Mouse (Mus musculus) B cell, adult 2 months (primary cell): ENCODE data around the gene Cemip2.

ENCODE experiments used
- DNase-seq, 2 experiments: peaks; one replicate each; pipeline ENCODE4 v3.0.0; 2022

Cemip2 gene

GRCm38 (mm10) chr19:21778147-21778917 is at the start of gene Cemip2:
Cemip2 (plus strand) TSS chr19:21778342.
- peak; percentile 96 for DNase-seq

GRCm38 (mm10) chr19:21728342-21728741 is 49.8 kb upstream of the Cemip2 start:
- no peak for DNase-seq

DNA sequence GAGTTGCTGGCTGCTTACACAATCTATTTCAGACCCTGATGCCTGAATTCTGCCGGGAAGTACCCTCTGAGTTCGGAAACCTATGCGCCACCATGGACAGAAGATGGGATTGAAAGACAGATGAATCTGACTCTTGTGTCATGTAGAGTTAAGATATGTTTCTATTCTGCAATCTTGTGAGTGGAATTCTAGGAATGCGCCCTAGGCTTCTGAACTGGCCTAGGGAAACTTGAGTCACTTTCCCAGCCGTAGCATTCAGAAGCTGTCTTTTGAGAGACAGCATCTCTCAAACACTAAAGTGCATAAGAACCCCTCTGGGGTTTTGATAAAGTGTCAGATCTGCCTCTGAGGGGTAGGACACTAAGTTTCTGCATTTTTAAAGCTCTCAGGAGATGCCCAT is 46.3 kb upstream of the Cemip2 start:
- no peak for DNase-seq

- no peak for DNase-seq
Observed at GRCm38 (mm10) chr19:21733176-21733575, 45.0 kb upstream of the Cemip2 start.

GRCm38 (mm10) chr19:21734112-21734511 is 44.0 kb upstream of the Cemip2 start:
- no peak for DNase-seq

- peak; percentile 68 to 69 for DNase-seq
Observed at GRCm38 (mm10) chr19:21737446-21737845, 40.7 kb upstream of the Cemip2 start.

GRCm38 (mm10) chr19:21737881-21738590 is 40.1 kb upstream of the Cemip2 start:
- peak; percentile 59 for DNase-seq

GRCm38 (mm10) chr19:21738591-21739280 is 39.4 kb upstream of the Cemip2 start:
- DNase-seq = no peak

DNA sequence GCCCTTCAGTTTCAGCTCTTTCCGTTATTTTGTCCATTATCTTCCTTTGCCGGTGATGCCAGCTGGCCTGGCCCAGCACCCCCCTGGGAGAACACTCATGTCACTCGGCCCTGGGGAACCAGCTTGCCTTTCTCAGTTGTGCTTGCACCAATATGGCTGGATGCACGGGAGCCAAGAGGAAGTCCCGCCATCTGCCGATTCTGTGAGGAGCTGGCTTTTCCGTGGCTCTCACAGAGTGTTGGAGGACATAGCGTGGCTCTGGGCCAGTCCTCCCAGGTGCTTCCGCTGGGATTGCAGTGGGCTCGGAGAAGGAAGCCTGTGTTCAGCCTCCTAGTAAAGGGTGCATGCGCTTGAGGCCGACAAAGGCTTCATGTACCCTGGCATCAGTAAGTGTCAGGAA is 36.0 kb upstream of the Cemip2 start:
- DNase-seq = no peak

DNA sequence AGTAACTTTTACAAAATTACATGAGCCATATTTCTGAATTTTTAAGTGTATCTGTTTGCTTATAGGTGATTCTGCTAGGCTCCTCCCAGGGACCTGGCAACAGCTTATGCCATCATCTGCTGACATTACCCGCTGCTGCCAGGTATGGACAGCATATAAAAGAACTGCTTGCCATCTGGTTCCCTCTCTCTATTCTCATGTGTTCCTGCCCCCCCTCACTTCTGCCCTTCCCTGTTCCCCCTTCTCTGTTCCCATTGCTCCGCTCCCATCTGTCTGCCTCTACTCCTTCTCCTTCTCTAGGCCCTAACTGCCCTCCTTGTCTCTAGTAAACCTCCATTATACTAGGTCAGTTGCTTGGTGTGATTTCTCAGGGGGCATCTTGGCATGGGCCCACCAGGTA is 32.6 kb upstream of the Cemip2 start:
- DNase-seq = no peak

DNA sequence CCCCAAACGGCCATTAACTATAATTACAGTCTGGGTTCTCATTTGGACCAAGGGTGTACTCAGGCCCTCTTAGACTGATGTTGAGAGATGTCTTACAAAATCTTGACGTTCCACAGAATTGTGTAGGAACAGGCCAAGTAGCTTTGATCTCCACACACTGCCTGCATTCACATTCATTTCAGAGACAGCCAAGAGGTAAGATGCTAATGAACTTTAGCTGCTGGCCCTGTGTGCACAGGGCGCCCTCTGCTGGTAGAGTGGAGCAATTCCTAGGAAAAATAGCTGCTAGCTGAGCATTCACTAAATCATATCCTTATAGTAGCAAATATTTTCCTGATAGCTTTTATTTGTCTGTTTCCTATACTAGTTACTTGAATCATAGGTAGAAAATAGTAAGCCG is 30.8 kb upstream of the Cemip2 start:
- peak; percentile 84 to 85 for DNase-seq

DNA sequence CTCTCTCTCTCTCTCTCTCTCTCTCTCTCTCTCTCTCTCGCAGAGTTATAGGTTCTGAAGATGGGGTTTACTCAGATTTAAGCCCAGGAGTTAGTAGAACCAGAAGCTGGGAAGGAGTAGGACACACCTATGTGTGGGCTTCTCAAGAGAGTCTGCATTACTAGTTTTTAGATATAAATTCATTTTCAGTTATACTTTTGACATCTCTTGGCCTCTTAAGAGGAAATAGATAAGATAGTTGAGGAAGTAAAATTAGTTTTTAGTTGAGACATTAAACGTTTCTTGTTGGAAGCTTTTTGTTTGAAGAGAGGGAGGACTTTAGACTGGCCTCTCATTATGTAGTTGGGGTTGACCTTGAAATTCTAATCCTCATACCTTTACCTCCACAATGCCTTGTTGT is 28.0 kb upstream of the Cemip2 start:
- no peak for DNase-seq

DNA sequence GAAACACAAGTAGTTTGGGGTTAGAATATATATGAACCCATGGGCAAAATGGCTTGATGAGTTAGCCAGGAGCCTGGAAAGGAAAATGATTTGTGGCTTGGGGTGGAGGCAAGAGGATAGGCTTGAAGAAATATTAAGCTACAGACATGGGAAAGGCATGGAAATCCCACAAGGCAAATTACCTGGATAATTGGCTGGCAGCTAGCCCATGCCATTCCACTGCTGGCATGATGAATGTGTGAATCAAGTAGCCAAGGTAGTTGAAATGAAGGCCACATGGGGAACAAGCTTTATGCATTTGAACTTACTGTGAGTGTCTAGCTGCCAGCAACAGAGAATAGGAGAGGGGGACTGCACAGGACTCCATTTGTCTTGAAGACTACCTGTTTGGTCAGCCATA is 16.5 kb upstream of the Cemip2 start:
- DNase-seq = no peak

GRCm38 (mm10) chr19:21764013-21764412 is 14.1 kb upstream of the Cemip2 start:
- no peak for DNase-seq

GRCm38 (mm10) chr19:21764738-21765137 is 13.4 kb upstream of the Cemip2 start:
- DNase-seq = no peak

DNA sequence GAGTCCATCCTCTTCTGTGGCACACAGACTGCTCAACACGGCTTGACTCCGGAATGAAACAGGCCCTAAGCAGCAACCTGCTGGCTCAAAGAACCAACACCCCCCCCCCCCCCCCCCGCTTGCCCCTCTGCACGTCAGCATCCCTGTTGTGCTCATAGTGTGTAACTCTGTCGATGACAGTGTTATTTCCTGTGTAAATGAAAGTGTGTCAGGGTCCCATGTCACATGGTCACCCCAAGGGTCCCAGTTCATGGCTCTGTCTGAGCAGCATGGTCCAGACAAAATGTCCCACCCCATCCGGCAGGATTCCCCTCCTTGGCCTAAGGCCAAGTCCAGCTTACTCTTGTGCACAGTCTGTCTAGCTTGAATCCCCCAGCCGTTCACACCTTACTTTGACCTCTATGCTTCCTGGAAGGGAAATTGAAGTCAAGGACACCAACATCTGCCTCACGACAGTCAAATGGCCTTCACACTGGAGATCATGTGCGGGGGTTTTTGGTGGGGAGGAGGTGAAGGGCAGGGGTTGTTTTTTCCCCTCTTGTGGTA is 10.6 kb upstream of the Cemip2 start:
- DNase-seq = no peak

- no peak for DNase-seq
Observed at GRCm38 (mm10) chr19:21769796-21770195, 8.3 kb upstream of the Cemip2 start.

- no peak for DNase-seq
Observed at GRCm38 (mm10) chr19:21771586-21771985, 6.6 kb upstream of the Cemip2 start.

DNA sequence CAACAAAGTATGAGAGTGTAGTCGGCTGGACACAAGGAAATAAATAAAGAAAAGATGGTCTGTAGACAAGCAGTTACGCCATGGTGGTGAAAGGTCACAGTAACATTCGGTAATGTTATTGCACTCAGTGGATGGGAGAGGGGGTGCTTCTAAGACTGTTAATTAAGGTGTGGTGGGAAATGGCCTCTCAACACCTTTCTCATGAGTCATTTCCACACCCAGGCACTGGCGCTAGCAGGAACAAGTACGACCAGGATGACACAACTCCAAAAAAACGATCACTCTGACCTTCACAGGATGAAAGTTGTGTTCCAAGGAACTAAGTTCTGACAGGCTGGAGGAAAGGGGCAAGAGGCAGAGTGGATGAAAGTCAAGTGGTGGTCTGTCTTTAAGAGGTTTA is 4.5 kb upstream of the Cemip2 start:
- no peak for DNase-seq

- DNase-seq = no peak
Observed at GRCm38 (mm10) chr19:21775629-21776028, 2.5 kb upstream of the Cemip2 start.

DNA sequence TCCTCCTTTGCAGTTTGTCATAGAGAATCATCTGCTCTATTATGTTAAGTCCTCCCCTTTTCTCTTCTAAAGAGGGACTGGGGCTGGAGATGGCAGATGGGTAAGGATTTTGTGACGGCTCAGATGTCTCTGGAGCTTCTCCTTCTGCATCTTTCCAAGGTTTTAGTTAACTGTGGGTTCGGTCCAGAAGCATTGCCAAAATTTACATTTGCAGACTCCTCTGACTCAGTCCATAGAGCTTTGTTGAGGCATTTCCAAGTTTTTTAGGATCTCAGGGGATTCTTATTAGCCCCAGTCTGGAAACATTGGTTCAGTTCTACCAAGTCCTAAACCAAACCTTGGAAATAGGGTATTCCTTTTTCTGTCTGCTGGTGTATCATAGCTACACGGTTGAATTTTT is 1.5 kb upstream of the Cemip2 start:
- DNase-seq = no peak

DNA sequence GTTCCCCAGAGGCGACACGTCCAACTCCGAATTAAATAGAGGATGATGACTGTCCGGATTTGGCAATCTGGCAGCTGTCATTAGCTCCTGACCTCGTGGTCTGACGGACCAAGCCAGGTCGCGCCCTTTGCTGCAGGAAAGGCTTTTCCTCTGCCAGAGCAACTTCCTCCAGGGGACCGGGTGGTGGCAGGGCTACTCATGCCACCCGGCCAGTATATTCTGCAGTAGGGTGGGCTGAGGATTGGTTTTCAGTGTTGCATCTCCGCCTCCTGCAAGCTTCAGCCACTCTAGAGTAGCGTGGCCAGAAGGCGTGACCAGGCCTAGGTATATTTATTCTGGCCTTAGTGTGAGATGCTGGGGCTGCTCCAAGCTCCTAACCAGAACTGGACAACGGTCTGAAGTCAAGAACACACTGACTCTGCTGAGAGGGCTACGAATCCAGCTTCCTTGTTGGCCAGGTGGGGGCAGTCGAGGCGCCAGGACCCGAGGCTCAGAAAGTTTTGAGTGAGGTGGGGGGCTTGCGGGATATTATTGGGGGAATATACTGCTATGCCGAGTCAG is 891 bp upstream of the Cemip2 start:
- DNase-seq = peak; percentile 59 to 63

- no peak for DNase-seq
Observed at GRCm38 (mm10) chr19:21779106-21779505, 964 bp downstream of the Cemip2 start.
